Mouse (Mus musculus) heart, postnatal 0 days (tissue): ENCODE measurements around the gene Lrrc42.

Experiments used
- CTCF ChIP-seq: IDR thresholded peaks from 2 replicates; pipeline ENCODE4 v1.5.1; 2016; ENCODE audit warnings: antibody characterized with exemption, control low read depth, low read depth
- EP300 ChIP-seq: IDR thresholded peaks from 2 replicates; pipeline ENCODE4 v1.6.1; 2016; ENCODE audit warnings: antibody characterized with exemption, low read depth

DNA sequence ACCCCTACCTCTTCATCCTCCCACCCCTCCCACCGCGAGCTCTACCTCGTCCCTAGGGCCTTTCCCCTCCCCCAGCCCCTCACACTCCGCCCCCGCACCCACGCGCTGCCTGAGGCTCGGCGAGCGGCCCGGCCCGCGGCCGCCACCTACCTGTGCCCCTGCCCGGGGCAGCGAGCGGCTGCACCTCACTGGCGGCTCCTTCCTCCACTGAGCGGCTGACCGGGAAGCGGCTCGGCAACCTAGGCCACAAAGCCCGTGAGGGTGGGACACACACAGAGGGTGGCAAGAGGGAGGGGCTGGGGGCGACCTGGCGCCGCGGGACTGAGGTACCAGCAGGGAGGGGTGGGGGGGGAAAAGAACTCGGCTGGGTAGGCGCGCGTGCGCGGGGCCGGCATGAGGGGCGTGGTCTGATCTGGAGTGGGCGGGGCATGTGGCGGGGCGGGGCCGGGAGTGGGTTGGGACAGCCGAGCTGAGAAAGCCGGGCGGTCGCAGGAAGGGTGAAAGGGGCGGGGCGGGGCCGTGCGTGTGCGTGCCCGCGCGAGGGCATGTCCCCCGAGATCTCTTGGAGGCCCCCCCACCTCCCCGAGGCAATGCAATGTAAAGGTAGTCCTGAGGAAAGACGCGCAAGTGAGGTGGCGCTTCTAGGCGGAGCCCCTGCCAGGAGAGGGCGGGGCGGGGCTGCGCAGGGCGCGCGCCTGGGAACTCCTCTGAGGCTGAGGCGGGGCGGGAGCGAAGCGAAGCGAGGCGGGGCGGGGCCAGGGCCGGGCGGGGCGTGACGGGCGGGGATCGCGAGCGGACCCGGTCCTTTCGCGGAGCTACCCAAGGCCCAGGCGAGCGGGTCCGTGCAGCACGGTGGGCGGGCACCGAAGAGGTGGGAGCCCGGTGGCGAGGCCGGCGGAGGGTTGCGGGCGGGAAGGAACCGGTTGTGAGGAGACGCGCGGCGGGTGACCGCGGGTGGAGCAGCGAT lies at the start of gene Lrrc42, which contains the start of gene Hspb11:
- TF ChIP-seq CTCF = peak; percentile 26; the same call in 1 of the 2 replicates
- no peak for TF ChIP-seq EP300
